Mouse (Mus musculus) heart, adult 2 months (tissue): ENCODE measurements around the gene Olfr573-ps1. TPM values are rescaled to one million over a fixed set of nuclear protein-coding genes. Genes with fewer than 3 reads are reported as not detected.

Experiments used
- DNase-seq, 2 experiments: peaks; one replicate each; pipeline ENCODE4 v3.0.0; 2021
- H3K27ac ChIP-seq: fragments of 200-600 bp; 2 replicates; pipeline ENCODE4 v1.8.1; 2022
- H3K27me3 ChIP-seq: fragments of 200-500 bp; 2 replicates; pipeline ENCODE4 v1.6.1; 2012; ENCODE audit warnings: mild to moderate bottlenecking, low read length, inconsistent platforms, mixed read lengths; ENCODE audit not compliant: control insufficient read depth, insufficient read depth
- H3K36me3 ChIP-seq: fragments of 200-500 bp; 2 replicates; pipeline ENCODE4 v1.6.1; 2012; ENCODE audit warnings: low read length, inconsistent platforms; ENCODE audit not compliant: control insufficient read depth, insufficient read depth
- H3K4me1 ChIP-seq: fragments of 200-500 bp; 2 replicates; pipeline ENCODE4 v1.6.1; 2011; ENCODE audit warnings: low read length; ENCODE audit not compliant: control insufficient read depth, insufficient read depth
- H3K4me3 ChIP-seq: fragments of 200-600 bp; 2 replicates; pipeline ENCODE4 v1.8.1; 2022
- H3K79me2 ChIP-seq: fragments of 200-500 bp; replicated peaks from 2 replicates; pipeline ENCODE4 v1.6.1; 2012; ENCODE audit warnings: mild to moderate bottlenecking, inconsistent platforms, low read length, moderate library complexity, mixed read lengths; ENCODE audit not compliant: control insufficient read depth, insufficient read depth
- H3K9ac ChIP-seq: fragments of 200-500 bp; 2 replicates; pipeline ENCODE4 v1.6.1; 2012; ENCODE audit warnings: low read depth, mild to moderate bottlenecking, control low read depth, inconsistent platforms, low read length, mixed read lengths
- CTCF ChIP-seq: fragments of 200-600 bp; IDR thresholded peaks from 2 replicates; pipeline ENCODE4 v1.8.1; 2022; ENCODE audit warnings: antibody characterized with exemption, mild to moderate bottlenecking, moderate library complexity
- EP300 ChIP-seq: fragments of 200-500 bp; IDR thresholded peaks from 2 replicates; pipeline ENCODE4 v1.6.1; 2011; ENCODE audit warnings: low read depth, low read length, control low read depth; ENCODE audit not compliant: insufficient read depth
- POLR2A ChIP-seq: fragments of 200-500 bp; IDR thresholded peaks from 2 replicates; pipeline ENCODE4 v1.6.1; 2011; ENCODE audit warnings: mild to moderate bottlenecking, low read depth, low read length, control low read depth; ENCODE audit not compliant: insufficient read depth
- WGBS: fragments of 180-500 bp; shearing (Covaris S2); methylation state at CpG from one replicate; pipeline ENCODE4 v1.1.7; 2018; 5-methylcytosine and 5-hydroxymethylcytosine counted together
- intact Hi-C: fragments of 180-260 bp; cut with DNase I; formaldehyde crosslinking; loops from one replicate; pipeline ENCODE4 v1.15.1; 2025
- polyA plus RNA-seq: library from polyadenylated mRNA; depleted of rRNA; stranded (reverse); fragments of >200 nt; gene quantifications from 2 replicates; pipeline ENCODE4 v1.2.3, GENCODE M21; 2012
- total RNA-seq, 2 experiments: library from RNA; stranded (reverse); gene quantifications; 2 replicates each; pipeline ENCODE4 v1.2.3; 2021

The Olfr573-ps1 gene
- total and polyA plus RNA-seq, 3 experiments = not detected

DNA sequence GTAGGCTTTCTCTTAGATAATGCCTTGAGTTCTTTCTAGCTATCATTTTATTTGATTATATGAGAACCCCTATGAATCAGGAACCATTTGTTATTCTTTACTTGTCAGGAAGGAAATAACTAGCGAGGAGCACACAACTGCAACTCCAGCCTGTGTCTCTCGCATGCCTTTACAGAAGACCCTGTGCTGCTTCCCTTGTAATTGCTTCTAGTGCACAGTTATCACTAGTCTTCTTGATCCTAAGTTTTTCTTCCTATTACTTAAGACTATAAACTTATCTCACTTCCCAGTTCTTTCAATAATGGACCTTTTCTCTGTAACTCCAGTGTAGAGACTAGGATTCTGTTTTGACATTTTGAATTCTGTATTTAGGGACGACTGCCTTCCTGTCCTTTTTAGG is 15.8 kb upstream of the Olfr573-ps1 start:
- Histone ChIP-seq H3K4me3 (no peak overlapping the region), H3K27me3 (no peaks in the 10 kb centered on the region), H3K9ac (no peak overlapping the region), H3K4me1 (no peaks in the 10 kb centered on the region), H3K27ac (no peak overlapping the region), H3K79me2 (no peaks in the 10 kb centered on the region), H3K36me3 (no peaks in the 10 kb centered on the region)
- WGBS = 46% methylated on average over 3 of the region's 3 CpGs
- no peak for DNase-seq
- intact Hi-C loops = no loop called here
- TF ChIP-seq POLR2A (no peak), EP300 (no peak), CTCF (no peak)

DNA sequence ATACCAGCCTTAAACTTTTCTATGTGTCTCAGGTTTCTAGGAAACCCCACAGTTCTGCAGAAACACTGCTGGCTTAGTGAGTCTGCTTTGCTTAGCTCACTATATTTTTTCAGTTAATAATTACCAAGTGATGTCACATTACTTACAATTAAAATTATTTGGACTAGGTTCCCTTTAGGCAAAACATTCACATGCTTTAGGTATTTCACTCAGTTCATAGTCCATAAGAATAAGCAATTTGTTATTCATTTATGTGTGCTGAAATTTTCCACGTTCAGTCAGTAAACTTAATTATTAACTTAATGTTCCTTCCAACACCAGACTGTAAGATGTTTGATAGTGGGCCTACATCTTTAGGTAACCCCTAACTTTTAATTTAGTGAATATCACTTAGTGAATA is 8.4 kb upstream of the Olfr573-ps1 start:
- Histone ChIP-seq H3K9ac (no peak overlapping the region), H3K27ac (no peak overlapping the region), H3K79me2 (no peaks in the 10 kb centered on the region), H3K27me3 (no peaks in the 10 kb centered on the region), H3K4me3 (no peak overlapping the region), H3K4me1 (no peaks in the 10 kb centered on the region), H3K36me3 (no peaks in the 10 kb centered on the region)
- intact Hi-C loops = no loop called here
- DNase-seq = no peak
- TF ChIP-seq EP300 (no peak), POLR2A (no peak)
- 59% methylated on average over 1 of the region's 1 CpGs for WGBS

DNA sequence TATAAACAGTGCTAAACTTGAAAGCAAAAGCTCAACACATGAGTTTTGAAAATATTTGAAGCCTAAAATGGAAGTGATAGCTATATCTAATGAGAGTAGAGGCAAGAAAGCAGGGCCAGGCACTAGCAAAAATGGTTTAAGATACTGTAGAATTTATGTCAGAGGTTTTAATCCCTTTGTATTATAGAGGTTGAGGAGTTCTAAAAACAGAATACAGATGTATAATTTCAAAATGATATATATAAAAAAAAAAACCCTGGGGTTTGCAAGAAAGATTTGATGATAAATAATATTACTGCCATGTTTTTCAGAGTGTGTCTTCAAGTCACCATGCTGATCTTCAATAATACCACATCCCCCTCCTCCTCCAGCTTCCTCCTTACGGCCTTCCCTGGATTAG is 5.8 kb upstream of the Olfr573-ps1 start, which contains the start of gene Olfr574:
TSS of gene Olfr574 (plus strand) at position 301 of the 400 bp plus-strand sequence.
- Histone ChIP-seq H3K79me2 (no peaks in the 10 kb centered on the region), H3K36me3 (no peaks in the 10 kb centered on the region), H3K27ac (no peak within 1 kb of the TSS), H3K9ac (no peak within 1 kb of the TSS), H3K4me1 (no peaks in the 10 kb centered on the region), H3K4me3 (no peak within 1 kb of the TSS), H3K27me3 (no peaks in the 10 kb centered on the region)
- no peak for DNase-seq
- intact Hi-C loops = no loop called here
- 88% methylated on average over 1 of the region's 1 CpGs for WGBS
- TF ChIP-seq EP300 (no peak), CTCF (no peak), POLR2A (no peak)

DNA sequence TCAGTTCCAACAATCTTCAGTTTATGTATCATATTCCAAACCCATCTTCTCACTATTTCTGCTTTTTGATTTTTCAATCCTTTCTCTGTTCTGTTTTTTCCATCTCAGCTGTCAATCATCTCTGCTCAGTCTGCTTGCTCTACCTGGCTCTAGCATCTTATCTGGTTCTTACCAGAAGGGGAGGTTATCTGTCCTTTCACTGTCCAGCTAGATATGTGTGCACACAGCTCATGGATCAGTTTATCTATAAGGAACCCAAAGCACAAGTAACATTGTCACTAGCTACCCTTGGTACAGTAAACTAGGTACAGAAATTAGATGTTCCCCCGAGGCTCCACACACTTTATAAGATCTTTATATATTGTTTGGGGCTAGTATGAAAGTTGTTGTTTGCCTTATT is 1.0 kb upstream of the Olfr573-ps1 start:
- H3K4me1 ChIP-seq = no peaks in the 10 kb centered on the region
- no peaks in the 10 kb centered on the region for H3K79me2 ChIP-seq
- no peak overlapping the region for H3K4me3 ChIP-seq
- H3K9ac ChIP-seq = no peak overlapping the region
- no peak for TF ChIP-seq EP300
- no peak for TF ChIP-seq CTCF
- TF ChIP-seq POLR2A = no peak
- WGBS = 75% methylated on average over 1 of the region's 1 CpGs
- intact Hi-C loops = no loop called here
- H3K36me3 ChIP-seq = no peaks in the 10 kb centered on the region
- no peaks in the 10 kb centered on the region for H3K27me3 ChIP-seq
- no peak for DNase-seq
- no peak overlapping the region for H3K27ac ChIP-seq

DNA sequence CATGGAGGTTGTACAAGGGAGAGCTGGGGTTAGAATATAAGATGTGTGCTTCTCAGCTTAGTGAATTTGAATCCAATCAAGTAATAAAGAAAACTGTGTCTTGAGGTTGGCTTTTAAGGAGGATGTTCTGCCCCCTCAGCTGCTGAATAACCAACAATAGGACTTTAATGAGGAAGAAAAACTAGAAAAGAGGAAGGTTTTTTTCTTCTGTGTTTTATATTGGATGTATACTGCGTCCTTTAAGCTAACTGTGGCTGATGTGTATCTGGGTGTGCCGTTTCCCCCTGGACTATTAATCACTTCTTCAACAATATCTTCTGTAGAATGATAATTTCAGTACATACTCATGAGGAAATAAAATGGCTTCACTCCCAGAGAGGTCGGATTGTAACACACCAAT is 15.3 kb downstream of the Olfr573-ps1 start:
- intact Hi-C loops = no loop called here
- 62% methylated on average over 3 of the region's 3 CpGs for WGBS

DNA sequence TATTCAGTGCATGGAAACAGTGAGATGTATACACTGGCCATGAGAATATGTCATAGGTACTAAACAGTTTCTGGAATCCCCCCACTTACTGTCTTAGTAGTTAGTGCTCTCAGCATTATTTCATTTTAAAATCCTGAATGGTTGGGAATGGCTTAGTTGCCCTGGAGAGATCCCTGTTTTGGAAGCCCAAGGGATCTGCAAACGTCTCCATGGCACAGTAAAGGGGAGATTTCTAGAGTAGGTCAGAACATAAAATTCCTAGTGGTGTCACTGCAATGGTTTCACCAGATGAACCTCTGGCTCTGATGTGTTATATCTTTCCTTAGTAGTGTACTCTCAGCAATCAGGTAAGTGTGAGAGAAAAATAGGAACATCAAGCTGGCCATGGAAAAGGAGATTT is 18.3 kb downstream of the Olfr573-ps1 start, which contains the start of gene Olfr572:
TSS of gene Olfr572 (plus strand) at position 301 of the 400 bp plus-strand sequence.
- no peak within 1 kb of the TSS for H3K27ac ChIP-seq
- WGBS = 40% methylated on average over 1 of the region's 1 CpGs
- intact Hi-C loops = no loop called here
- no peaks in the 10 kb centered on the region for H3K36me3 ChIP-seq
- DNase-seq = no peak
- H3K4me1 ChIP-seq = no peaks in the 10 kb centered on the region
- no peaks in the 10 kb centered on the region for H3K27me3 ChIP-seq
- no peaks in the 10 kb centered on the region for H3K79me2 ChIP-seq
- no peak within 1 kb of the TSS for H3K4me3 ChIP-seq
- H3K9ac ChIP-seq = no peak within 1 kb of the TSS
- no peak for TF ChIP-seq POLR2A
- TF ChIP-seq CTCF = no peak
- TF ChIP-seq EP300 = no peak

More for the DNA sequence above, 15.3 kb downstream of the Olfr573-ps1 start:
- Histone ChIP-seq H3K27me3 (no peaks in the 10 kb centered on the region), H3K36me3 (no peaks in the 10 kb centered on the region), H3K9ac (no peak overlapping the region), H3K4me3 (no peak overlapping the region), H3K4me1 (no peaks in the 10 kb centered on the region), H3K79me2 (no peaks in the 10 kb centered on the region), H3K27ac (no peak overlapping the region)
- no peak for DNase-seq
- TF ChIP-seq CTCF (no peak), EP300 (no peak), POLR2A (no peak)
